Comparison of ENCODE assay signal across 8 mouse cellular contexts in genomic region chr7:66688721-66689120, GRCm38 (mm10). TPM values are rescaled to one million over a fixed set of nuclear protein-coding genes. Genes with fewer than 3 reads are reported as not detected.
DNase-seq lines count a peak whose midpoint lies in the region; ATAC-seq lines count a peak whose summit lies in the region.

No protein-coding gene starts in this region.

- peak overlapping the region; percentile 98 for H3K4me2 ChIP-seq in hindbrain, embryonic 13.5 days
- peak overlapping the region; percentile 98 for H3K4me2 ChIP-seq in midbrain, embryonic 12.5 days (replicated peaks)

- peak; percentile 28 for DNase-seq in adrenal gland, postnatal 14 days
- no peak for DNase-seq in adrenal gland, postnatal 10 days
- DNase-seq in embryo, embryonic 10 days (ENCODE audit: low spot score): no peak
- no peak for DNase-seq in cerebellum, postnatal 36 days

- no peak for ATAC-seq in megakaryocyte, adult 5-6 weeks (ENCODE audit: poor library complexity, severe bottlenecking)
- peak; percentile 1 for ATAC-seq in hindbrain, embryonic 13.5 days (ENCODE audit: low FRiP score)
- ATAC-seq in midbrain, embryonic 12.5 days (ENCODE audit: low FRiP score, low read depth): peak; percentile 0; the same call in 1 of the 2 replicates

- peak overlapping the region; percentile 48 for H3K27ac ChIP-seq in hindbrain, embryonic 13.5 days
- peak overlapping the region; percentile 49; the same call in 1 of the 2 replicates for H3K27ac ChIP-seq in midbrain, embryonic 12.5 days (replicated peaks)

- H3K9me3 ChIP-seq in megakaryocyte, embryonic 14.5 days: no peaks in the 10 kb centered on the region
- H3K9me3 ChIP-seq in hindbrain, embryonic 13.5 days: no peaks in the 10 kb centered on the region
- no peaks in the 10 kb centered on the region for H3K9me3 ChIP-seq in midbrain, embryonic 12.5 days

- peaks cover 30% of the 10 kb centered on the region for H3K36me3 ChIP-seq in megakaryocyte, embryonic 14.5 days (replicated peaks; ENCODE audit: low read length)
- H3K36me3 ChIP-seq in hindbrain, embryonic 13.5 days: peaks cover 12% of the 10 kb centered on the region
- H3K36me3 ChIP-seq in midbrain, embryonic 12.5 days: no peaks in the 10 kb centered on the region

- H3K9ac ChIP-seq in hindbrain, embryonic 13.5 days: peak overlapping the region; percentile 87
- H3K9ac ChIP-seq in midbrain, embryonic 12.5 days (replicated peaks): peak overlapping the region; percentile 83

- no peaks in the 10 kb centered on the region for H3K27me3 ChIP-seq in megakaryocyte, embryonic 14.5 days (replicated peaks)
- no peaks in the 10 kb centered on the region for H3K27me3 ChIP-seq in hindbrain, embryonic 13.5 days
- H3K27me3 ChIP-seq in midbrain, embryonic 12.5 days: no peaks in the 10 kb centered on the region

- peak overlapping the region; percentile 100 for H3K4me3 ChIP-seq in megakaryocyte, embryonic 14.5 days (replicated peaks)
- peak overlapping the region; percentile 77 for H3K4me3 ChIP-seq in hindbrain, embryonic 13.5 days
- H3K4me3 ChIP-seq in midbrain, embryonic 12.5 days: peak overlapping the region; percentile 84

- 3% methylated on average over 5 of the region's 5 CpGs for WGBS in hindbrain, embryonic 13.5 days
- 2% methylated on average over 5 of the region's 5 CpGs for WGBS in midbrain, embryonic 12.5 days

- peaks cover 28% of the 10 kb centered on the region for H3K4me1 ChIP-seq in megakaryocyte, embryonic 14.5 days
- H3K4me1 ChIP-seq in hindbrain, embryonic 13.5 days (replicated peaks): peaks cover 20% of the 10 kb centered on the region
- peaks cover 13% of the 10 kb centered on the region for H3K4me1 ChIP-seq in midbrain, embryonic 12.5 days

RNA-seq across cellular contexts. Expression of gene Asb7, which starts 0.7 kb away (rescaled TPM):
- 15.2 and 15.3 TPM in 2 replicates for total RNA-seq in adrenal gland, postnatal 14 days (2021)
- 10 to 100 TPM; 18.6 to 19.8 TPM for total RNA-seq in adrenal gland, postnatal 10 days (2021)
- 6.7 and 12.0 TPM in 2 replicates for polyA plus RNA-seq in megakaryocyte, embryonic 14.5 days (2012; ENCODE audit: insufficient read depth, low replicate concordance)
- 15.5 and 21.5 TPM in 2 replicates for total RNA-seq in megakaryocyte, adult 5-6 weeks (2015)
- 11.8 and 17.8 TPM in 2 replicates for total RNA-seq in megakaryocyte, adult 5-6 weeks (2017)
- 16.7 and 18.3 TPM in 2 replicates for polyA plus RNA-seq in hindbrain, embryonic 13.5 days (2015; fragmentation: Nextera tagmentation; extraction: Ambion mirVana)
- 20.9 and 21.6 TPM in 2 replicates for polyA plus RNA-seq in midbrain, embryonic 12.5 days (2016; fragmentation: Nextera tagmentation; extraction: Ambion mirVana)

RNA-seq across cellular contexts. Expression of gene Lins1, which starts 1.0 kb away (rescaled TPM):
- total RNA-seq in adrenal gland, postnatal 14 days (2021): 7.8 and 9.5 TPM in 2 replicates
- total RNA-seq in adrenal gland, postnatal 10 days (2021): 1 to 10 TPM; 7.1 to 7.3 TPM
- polyA plus RNA-seq in megakaryocyte, embryonic 14.5 days (2012; ENCODE audit: insufficient read depth, low replicate concordance): 1.1 TPM in 1 of 2 replicates, not detected in the other
- total RNA-seq in megakaryocyte, adult 5-6 weeks (2015): 8.1 and 11.3 TPM in 2 replicates
- total RNA-seq in megakaryocyte, adult 5-6 weeks (2017): 8.0 and 18.1 TPM in 2 replicates
- 17.0 and 17.1 TPM in 2 replicates for polyA plus RNA-seq in hindbrain, embryonic 13.5 days (2015; fragmentation: Nextera tagmentation; extraction: Ambion mirVana)
- 19.2 and 21.9 TPM in 2 replicates for polyA plus RNA-seq in midbrain, embryonic 12.5 days (2016; fragmentation: Nextera tagmentation; extraction: Ambion mirVana)

RNA-seq across cellular contexts. Expression of gene Cers3, which starts 54.6 kb away (rescaled TPM):
- 0.11 and 0.15 TPM in 2 replicates for total RNA-seq in adrenal gland, postnatal 14 days (2021)
- under 1 TPM in 1 of 2 experiments, not detected in 1; 0.12 TPM for total RNA-seq in adrenal gland, postnatal 10 days (2021)
- polyA plus RNA-seq in megakaryocyte, embryonic 14.5 days (2012; ENCODE audit: insufficient read depth, low replicate concordance): not detected in 2 replicates
- not detected in 2 replicates for total RNA-seq in megakaryocyte, adult 5-6 weeks (2015)
- not detected in 2 replicates for total RNA-seq in megakaryocyte, adult 5-6 weeks (2017)
- polyA plus RNA-seq in hindbrain, embryonic 13.5 days (2015; fragmentation: Nextera tagmentation; extraction: Ambion mirVana): 0.29 and 0.36 TPM in 2 replicates
- polyA plus RNA-seq in midbrain, embryonic 12.5 days (2016; fragmentation: Nextera tagmentation; extraction: Ambion mirVana): 0.98 and 1.1 TPM in 2 replicates
